Mouse (Mus musculus) cortical plate, adult 2 months (tissue): ENCODE data around the gene Mlxip. TPM values are rescaled to one million over a fixed set of nuclear protein-coding genes. Genes with fewer than 3 reads are reported as not detected.
A peak's percentile ranks its signal among the peaks of the same experiment; 100 is the strongest.

ENCODE experiments used
- H3K27ac ChIP-seq: fragments of 200-500 bp; 2 replicates; pipeline ENCODE4 v1.5.1; 2012; ENCODE audit warnings: low read length, control low read depth, inconsistent platforms; ENCODE audit not compliant: insufficient read depth
- H3K4me1 ChIP-seq: fragments of 200-500 bp; 2 replicates; pipeline ENCODE4 v1.6.1; 2011; ENCODE audit warnings: low read length; ENCODE audit not compliant: control insufficient read depth, insufficient read depth
- H3K4me3 ChIP-seq: fragments of 200-500 bp; 2 replicates; pipeline ENCODE4 v1.5.1; 2011; ENCODE audit warnings: mild to moderate bottlenecking, low read length, control low read depth; ENCODE audit not compliant: insufficient read depth
- CTCF ChIP-seq: fragments of 200-500 bp; IDR thresholded peaks from 2 replicates; pipeline ENCODE4 v1.5.1; 2011; ENCODE audit warnings: mild to moderate bottlenecking, control low read depth, low read length; ENCODE audit not compliant: insufficient read depth; ENCODE audit errors: extremely low read depth
- POLR2A ChIP-seq: fragments of 200-500 bp; IDR thresholded peaks from 2 replicates; pipeline ENCODE4 v1.6.1; 2011; ENCODE audit warnings: mild to moderate bottlenecking, low read length, control low read depth; ENCODE audit not compliant: insufficient read depth; ENCODE audit errors: extremely low read depth
- polyA plus RNA-seq: library from polyadenylated mRNA; depleted of rRNA; stranded (reverse); fragments of >200 nt; gene quantifications from 2 replicates; pipeline ENCODE4 v1.2.3, GENCODE M21; 2012

Gene Mlxip
- polyA plus RNA-seq, 1 experiment, result 17.5 TPM

GRCm38 (mm10) chr5:123379504-123379931 lies 15.1 kb upstream of the Mlxip start:
- Histone ChIP-seq H3K27ac (no peak overlapping the region), H3K4me3 (no peak overlapping the region), H3K4me1 (no peaks in the 10 kb centered on the region)
- no peak for TF ChIP-seq POLR2A
- no peak for TF ChIP-seq CTCF

DNA sequence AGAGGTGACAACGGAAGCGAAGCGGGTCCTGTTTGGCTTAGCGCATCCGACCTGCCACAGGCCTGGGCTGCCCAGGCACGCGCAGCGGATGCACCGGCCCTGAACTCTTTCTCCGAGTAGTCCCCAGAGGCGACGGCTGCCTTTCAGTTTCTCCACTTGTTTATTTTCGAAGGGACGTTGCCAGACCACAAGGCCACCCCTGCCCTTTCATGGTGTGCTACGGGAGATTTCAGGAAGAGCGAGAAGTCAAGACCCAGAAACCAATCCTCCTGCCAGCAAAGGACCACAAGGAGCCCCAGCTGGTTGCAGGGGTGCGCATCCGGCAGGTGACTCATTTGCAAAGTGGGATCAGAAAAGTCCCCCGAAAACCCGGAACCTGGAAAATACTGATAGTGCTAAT lies 12.6 kb upstream of the Mlxip start:
- Histone ChIP-seq H3K4me3 (no peak overlapping the region), H3K4me1 (no peaks in the 10 kb centered on the region), H3K27ac (no peak overlapping the region)
- no peak for TF ChIP-seq POLR2A
- TF ChIP-seq CTCF, result no peak

DNA sequence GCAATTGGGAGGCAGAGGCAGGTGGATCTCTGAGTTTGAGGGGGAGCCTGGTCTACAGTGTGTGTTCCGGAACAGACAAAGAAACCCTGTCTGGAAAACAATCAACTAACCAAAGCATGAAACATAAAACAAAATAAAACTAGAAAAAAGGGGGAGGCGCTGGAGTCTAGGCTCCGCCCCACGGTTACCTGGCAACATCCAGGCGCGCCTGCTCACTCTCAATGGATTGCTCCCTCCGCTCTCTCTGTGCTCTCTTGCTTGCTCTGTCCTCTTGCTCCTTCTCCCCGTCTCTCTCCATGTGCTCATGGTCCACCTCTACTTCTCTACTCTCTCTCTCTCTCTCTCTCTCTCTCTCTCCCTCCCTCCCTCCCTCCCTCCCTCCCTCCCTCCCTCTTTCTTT lies 11.9 kb upstream of the Mlxip start:
- Histone ChIP-seq H3K27ac (no peak overlapping the region), H3K4me1 (no peaks in the 10 kb centered on the region), H3K4me3 (no peak overlapping the region)
- TF ChIP-seq CTCF (no peak), POLR2A (no peak)

- Histone ChIP-seq H3K4me3 (no peak overlapping the region), H3K27ac (no peak overlapping the region), H3K4me1 (0 out of 2 replicates have a peak, but pooled peaks cover 1% of the 10 kb centered on the region)
- TF ChIP-seq CTCF (no peak), POLR2A (no peak)
Observed at GRCm38 (mm10) chr5:123388452-123388851, 6.1 kb upstream of the Mlxip start.

- no peak for TF ChIP-seq CTCF
- TF ChIP-seq POLR2A, result no peak
- Histone ChIP-seq H3K4me3 (peak overlapping the region; percentile 31), H3K27ac (no peak overlapping the region), H3K4me1 (0 out of 2 replicates have a peak, but pooled peaks cover 1% of the 10 kb centered on the region)
Observed at GRCm38 (mm10) chr5:123390536-123391441, 3.8 kb upstream of the Mlxip start.

- H3K27ac ChIP-seq, result no peak overlapping the region
- H3K4me3 ChIP-seq, result peak overlapping the region; percentile 31
- TF ChIP-seq POLR2A, result no peak
- TF ChIP-seq CTCF, result no peak
- H3K4me1 ChIP-seq, result peaks cover 5% of the 10 kb centered on the region; the same call in 1 of the 2 replicates
Observed at GRCm38 (mm10) chr5:123391442-123391809, 3.2 kb upstream of the Mlxip start.

DNA sequence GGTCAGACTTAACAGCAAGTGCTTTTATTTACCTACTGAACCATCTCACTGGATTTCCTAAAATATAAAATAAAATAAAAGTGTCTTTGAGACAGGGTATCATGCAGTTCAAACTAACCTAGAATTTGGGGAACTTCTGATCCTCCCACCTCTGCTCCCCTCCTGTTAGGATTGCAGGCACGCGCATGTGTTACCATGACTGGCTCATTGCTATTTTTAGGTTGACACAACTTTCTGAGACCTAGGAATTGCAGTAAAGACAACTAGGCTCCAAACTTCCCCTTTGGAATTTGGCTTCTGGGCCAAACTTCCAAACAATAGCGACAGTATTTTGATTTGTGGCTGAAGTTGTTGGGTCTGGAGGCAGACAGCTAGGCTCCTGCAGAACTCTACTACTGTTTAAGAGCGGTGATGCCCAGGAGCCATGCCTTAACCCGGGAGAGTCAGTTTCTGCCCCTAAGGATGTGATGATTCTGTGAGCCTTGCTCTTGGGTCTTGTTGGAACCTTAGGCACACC lies 754 bp upstream of the Mlxip start:
- Histone ChIP-seq H3K4me1 (peaks cover 7% of the 10 kb centered on the region; the same call in 1 of the 2 replicates), H3K4me3 (peak overlapping the region; percentile 91; the same call in 1 of the 2 replicates), H3K27ac (no peak overlapping the region)
- TF ChIP-seq POLR2A (no peak), CTCF (no peak)

- H3K4me1 ChIP-seq, result peaks cover 7% of the 10 kb centered on the region; the same call in 1 of the 2 replicates
- no peak for TF ChIP-seq CTCF
- TF ChIP-seq POLR2A, result no peak
- peak overlapping the region; percentile 65; the same call in 1 of the 2 replicates for H3K27ac ChIP-seq
- H3K4me3 ChIP-seq, result peak overlapping the region; percentile 91
Observed at GRCm38 (mm10) chr5:123394957-123395881, 621 bp downstream of the Mlxip start.

- H3K4me3 ChIP-seq, result peak overlapping the region; percentile 91
- TF ChIP-seq CTCF (no peak), POLR2A (no peak)
- H3K27ac ChIP-seq, result no peak overlapping the region
- peaks cover 5% of the 10 kb centered on the region; the same call in 1 of the 2 replicates for H3K4me1 ChIP-seq
Observed at GRCm38 (mm10) chr5:123396901-123397464, 2.4 kb downstream of the Mlxip start.
